Mouse (Mus musculus): Measurements from ENCODE around the gene Hist2h3c1. TPM values are rescaled to one million over a fixed set of nuclear protein-coding genes. Genes with fewer than 3 reads are reported as not detected.
A peak's percentile ranks its signal among the peaks of the same experiment; 100 is the strongest.
"Not testable (repeated sequence)": the region's sequence is repeated elsewhere in the genome, so short reads cannot be mapped to it uniquely, and the experiment has no call there.

Gene Hist2h3c1
- polyA plus RNA-seq, 1 experiment from 2014 or later, result not detected

- Histone ChIP-seq H3K9me3 (no peaks in the 10 kb centered on the region), H3K4me3 (no peak overlapping the region), H3K27me3 (ENCODE audit: poor library complexity, severe bottlenecking) (no peaks in the 10 kb centered on the region), H3K4me1 (peaks cover 59% of the 10 kb centered on the region), H3K27ac (peak overlapping the region; percentile 93), H3K36me3 (replicated peaks) (no peaks in the 10 kb centered on the region)
- DNase-seq (ENCODE audit: extremely low spot score, low spot score), result no peak
- WGBS, result 94% methylated on average over 8 of the region's 8 CpGs
These were observed 19.7 kb downstream of the Hist2h3c1 start for GRCm38 (mm10) chr3:96266132-96266710.

DNA sequence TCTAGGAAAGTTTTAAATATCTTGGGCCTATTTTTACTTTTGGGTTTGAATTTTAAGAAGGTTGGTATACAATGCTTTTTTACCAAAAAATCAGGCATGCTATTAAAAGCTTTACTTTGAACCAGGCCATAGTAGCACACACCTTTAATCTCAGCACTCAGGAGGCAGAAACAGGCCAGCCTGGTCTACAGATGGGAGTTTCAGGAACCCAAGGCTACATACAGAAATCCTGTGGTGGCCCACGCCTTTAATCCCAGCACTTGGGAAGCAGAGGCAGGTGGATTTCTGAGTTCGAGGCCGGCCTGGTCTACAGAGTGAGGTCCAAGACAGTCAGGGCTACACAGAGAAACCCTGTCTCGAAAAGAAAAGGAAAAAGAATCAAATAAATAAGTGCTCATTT is 21.1 kb downstream of the Hist2h3c1 start:
- peak overlapping the region; percentile 48 for H3K4me3 ChIP-seq
- peak overlapping the region; percentile 93 for H3K27ac ChIP-seq
- H3K4me1 ChIP-seq, result peaks cover 46% of the 10 kb centered on the region
- H3K36me3 ChIP-seq (replicated peaks), result no peaks in the 10 kb centered on the region
- WGBS, result 82% methylated on average over 4 of the region's 4 CpGs
- DNase-seq (ENCODE audit: extremely low spot score, low spot score), result no peak
- H3K27me3 ChIP-seq (ENCODE audit: poor library complexity, severe bottlenecking), result no peaks in the 10 kb centered on the region
- no peaks in the 10 kb centered on the region for H3K9me3 ChIP-seq

DNA sequence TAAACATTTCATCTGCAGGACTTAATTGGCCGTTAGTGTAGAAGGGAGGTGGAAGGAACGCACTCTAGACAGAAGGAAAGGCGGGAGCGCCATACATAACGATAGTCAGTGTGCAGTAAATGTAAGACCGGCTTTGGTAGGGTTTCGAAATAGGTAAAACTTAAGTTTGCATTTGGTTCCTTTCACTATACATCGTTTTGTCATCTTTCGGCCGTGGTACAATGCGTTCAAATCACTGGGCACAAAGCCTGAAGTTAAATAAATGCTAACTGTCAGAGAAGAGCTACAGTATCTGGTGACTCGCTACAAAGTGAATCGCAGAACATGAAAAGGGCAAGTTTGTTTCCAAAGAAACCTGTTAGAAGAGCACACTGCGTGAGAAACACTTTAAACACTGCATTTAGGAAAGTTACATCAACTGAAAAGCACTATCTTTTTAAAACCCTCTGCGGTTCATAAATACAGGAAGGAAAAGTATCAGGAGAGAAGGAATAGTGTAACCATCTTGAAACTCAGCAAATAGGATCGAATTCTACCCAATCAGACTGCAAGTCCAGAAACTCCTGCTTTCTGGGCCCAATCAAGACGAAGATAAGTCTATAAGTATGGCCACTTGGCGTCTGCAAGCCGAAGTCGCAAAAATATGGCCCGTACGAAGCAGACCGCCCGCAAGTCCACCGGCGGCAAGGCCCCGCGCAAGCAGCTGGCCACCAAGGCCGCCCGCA is 21.7 kb downstream of the Hist2h3c1 start, which contains the start of gene Hist2h3b:
Gene Hist2h3b, plus strand, starts transcription at position 604 of the 725 bp plus-strand sequence.
- H3K27me3 ChIP-seq (ENCODE audit: poor library complexity, severe bottlenecking), result no peaks in the 10 kb centered on the region
- 27% methylated on average over 30 of the region's 30 CpGs for WGBS
- H3K27ac ChIP-seq, result peak within 1 kb of the TSS; percentile 96
- peak within 1 kb of the TSS; percentile 67 for H3K4me3 ChIP-seq
- H3K36me3 ChIP-seq (replicated peaks), result no peaks in the 10 kb centered on the region
- no peaks in the 10 kb centered on the region for H3K9me3 ChIP-seq
- peak; percentile 75 for DNase-seq (ENCODE audit: extremely low spot score, low spot score)
- peaks cover 41% of the 10 kb centered on the region for H3K4me1 ChIP-seq

DNA sequence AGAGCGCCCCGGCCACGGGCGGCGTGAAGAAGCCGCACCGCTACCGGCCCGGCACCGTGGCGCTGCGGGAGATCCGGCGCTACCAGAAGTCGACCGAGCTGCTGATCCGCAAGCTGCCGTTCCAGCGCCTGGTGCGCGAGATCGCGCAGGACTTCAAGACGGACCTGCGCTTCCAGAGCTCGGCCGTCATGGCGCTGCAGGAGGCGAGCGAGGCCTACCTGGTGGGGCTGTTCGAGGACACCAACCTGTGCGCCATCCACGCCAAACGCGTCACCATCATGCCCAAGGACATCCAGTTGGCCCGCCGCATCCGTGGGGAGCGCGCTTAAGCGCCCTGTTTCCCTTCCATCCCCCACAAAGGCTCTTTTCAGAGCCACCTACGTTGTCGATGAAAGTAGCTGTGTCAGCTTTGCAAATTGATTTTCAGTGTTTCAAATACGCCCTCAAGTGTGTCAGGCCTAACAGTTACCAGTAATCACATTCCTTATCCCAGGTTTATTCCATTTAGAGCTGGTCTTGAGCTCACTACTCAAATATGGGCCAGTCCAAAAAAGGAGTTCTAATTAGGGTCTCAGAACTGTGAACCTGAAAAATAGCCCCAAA is 22.4 kb downstream of the Hist2h3c1 start:
- peak; percentile 58 for DNase-seq (ENCODE audit: extremely low spot score, low spot score)
- not testable (repeated sequence) for H3K9me3 ChIP-seq; H3K36me3 ChIP-seq (replicated peaks); H3K27me3 ChIP-seq (ENCODE audit: poor library complexity, severe bottlenecking)
- Histone ChIP-seq H3K4me1 (peaks cover 36% of the 10 kb centered on the region), H3K4me3 (peak overlapping the region; percentile 67), H3K27ac (peak overlapping the region; percentile 96)
- WGBS, result under 1% methylated on average over 15 of the region's 44 CpGs

DNA sequence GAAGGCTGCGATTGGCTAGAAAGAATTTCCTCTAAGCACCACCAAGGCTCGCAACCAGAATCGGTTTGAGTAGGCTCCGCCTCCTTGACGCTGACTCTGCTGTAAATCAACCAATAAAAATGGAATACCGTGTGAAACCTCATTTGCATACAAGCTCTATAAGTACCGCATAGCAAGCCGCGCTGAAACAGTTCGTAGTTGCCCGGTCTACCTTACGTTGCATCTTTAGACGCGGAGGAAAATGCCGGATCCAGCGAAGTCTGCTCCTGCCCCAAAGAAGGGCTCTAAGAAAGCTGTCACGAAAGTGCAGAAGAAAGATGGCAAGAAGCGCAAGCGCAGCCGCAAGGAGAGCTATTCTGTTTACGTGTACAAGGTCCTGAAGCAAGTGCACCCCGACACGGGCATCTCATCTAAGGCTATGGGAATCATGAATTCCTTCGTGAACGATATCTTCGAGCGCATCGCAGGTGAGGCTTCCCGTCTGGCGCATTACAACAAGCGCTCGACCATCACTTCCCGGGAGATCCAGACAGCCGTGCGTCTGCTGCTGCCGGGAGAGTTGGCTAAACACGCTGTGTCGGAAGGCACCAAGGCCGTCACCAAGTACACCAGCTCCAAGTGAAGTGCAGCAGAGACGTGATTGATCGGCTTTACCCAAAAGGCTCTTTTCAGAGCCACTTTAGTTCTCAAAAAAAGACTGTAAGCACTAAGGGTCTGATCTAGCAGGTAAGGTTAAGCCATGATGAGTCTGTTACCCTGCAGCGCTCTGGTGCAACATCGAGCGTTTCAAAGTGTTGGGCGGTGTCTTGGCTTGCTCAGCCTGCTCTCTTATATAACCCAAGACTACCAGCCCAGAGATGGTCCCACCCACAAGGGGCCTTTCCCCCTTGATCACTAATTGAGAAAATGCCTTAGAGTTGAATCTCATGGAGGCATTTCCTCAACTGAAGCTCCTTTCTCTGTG is 23.3 kb downstream of the Hist2h3c1 start, which contains the start of gene Hist2h2bb:
Gene Hist2h2bb, plus strand, starts transcription at position 242 of the 964 bp plus-strand sequence.
- Histone ChIP-seq H3K36me3 (replicated peaks) (no peaks in the 10 kb centered on the region), H3K9me3 (no peaks in the 10 kb centered on the region), H3K4me3 (peak within 1 kb of the TSS; percentile 67), H3K27ac (peak within 1 kb of the TSS; percentile 96), H3K4me1 (peaks cover 27% of the 10 kb centered on the region), H3K27me3 (ENCODE audit: poor library complexity, severe bottlenecking) (no peaks in the 10 kb centered on the region)
- under 1% methylated on average over 45 of the region's 45 CpGs for WGBS
- DNase-seq (ENCODE audit: extremely low spot score, low spot score), result peak; percentile 92

DNA sequence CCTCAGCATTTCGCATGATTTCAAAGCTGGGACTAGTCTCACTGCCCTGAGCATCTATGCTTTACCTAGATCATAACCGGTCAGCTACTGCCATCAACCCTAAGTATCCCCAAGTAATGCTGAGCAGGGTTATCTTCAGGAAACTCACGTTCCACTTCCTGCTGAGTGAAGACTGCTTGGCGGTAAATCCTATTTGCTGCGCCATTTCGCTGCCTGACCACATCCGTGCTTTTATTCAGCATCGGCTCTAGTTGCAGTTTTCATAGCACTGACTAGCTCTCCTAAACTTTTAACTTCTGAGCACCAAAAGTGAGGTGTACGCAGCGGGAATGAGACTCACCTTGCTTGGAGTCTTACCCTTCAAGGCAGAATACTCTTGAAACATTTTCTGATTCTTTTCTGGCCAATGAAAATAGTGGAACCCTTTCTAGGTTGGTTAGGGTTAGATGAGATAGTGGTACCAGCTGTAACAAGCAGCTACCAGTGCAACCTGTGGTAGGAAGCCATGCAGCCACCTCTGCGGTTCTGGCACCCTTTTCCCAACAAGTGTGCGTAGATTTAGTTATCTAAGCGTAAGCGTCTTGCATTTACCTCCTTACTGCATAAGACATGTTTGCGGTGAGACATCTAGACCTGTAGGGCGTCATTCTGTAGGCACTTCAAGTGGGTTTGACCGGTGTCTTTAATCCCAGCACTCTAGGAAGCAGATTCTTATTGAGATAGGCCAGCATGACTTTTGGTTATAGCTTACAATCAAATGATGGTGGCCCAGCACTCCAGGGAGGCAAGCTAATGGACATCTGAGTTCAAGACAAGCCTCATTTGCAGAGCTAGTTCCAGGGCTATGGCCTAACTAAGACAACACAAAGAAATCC is 27.3 kb downstream of the Hist2h3c1 start:
- Histone ChIP-seq H3K27ac (no peak overlapping the region), H3K9me3 (no peaks in the 10 kb centered on the region), H3K4me3 (no peak overlapping the region), H3K36me3 (replicated peaks) (no peaks in the 10 kb centered on the region), H3K4me1 (peaks cover 20% of the 10 kb centered on the region), H3K27me3 (ENCODE audit: poor library complexity, severe bottlenecking) (no peaks in the 10 kb centered on the region)
- DNase-seq (ENCODE audit: extremely low spot score, low spot score), result no peak
- WGBS, result 91% methylated on average over 17 of the region's 17 CpGs

DNA sequence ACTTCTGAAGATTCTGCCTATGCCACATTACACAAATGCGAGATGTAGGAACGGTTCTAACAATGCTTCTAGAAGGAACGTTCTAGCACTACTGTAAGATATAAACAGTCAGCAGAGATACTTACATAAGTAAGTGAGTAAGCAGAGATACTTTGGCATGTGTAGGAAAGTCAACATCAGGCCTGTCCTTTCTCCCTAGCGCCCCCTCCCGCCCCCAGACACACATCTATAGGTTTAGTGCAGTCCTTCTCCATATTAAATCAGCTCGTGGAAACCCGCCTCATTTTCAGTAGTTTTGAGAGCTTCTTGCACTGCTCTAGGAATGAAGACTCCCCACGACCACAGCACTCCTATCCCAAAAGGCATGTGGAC is 30.9 kb downstream of the Hist2h3c1 start:
- Histone ChIP-seq H3K27me3 (ENCODE audit: poor library complexity, severe bottlenecking) (peaks cover 8% of the 10 kb centered on the region), H3K9me3 (no peaks in the 10 kb centered on the region), H3K4me1 (peaks cover 15% of the 10 kb centered on the region), H3K36me3 (replicated peaks) (no peaks in the 10 kb centered on the region), H3K4me3 (peak overlapping the region; percentile 61), H3K27ac (peak overlapping the region; percentile 91)
- no peak for DNase-seq (ENCODE audit: extremely low spot score, low spot score)
- WGBS, result 19% methylated on average over 8 of the region's 8 CpGs

- Histone ChIP-seq H3K4me3 (peak overlapping the region; percentile 61), H3K27me3 (ENCODE audit: poor library complexity, severe bottlenecking) (peaks cover 14% of the 10 kb centered on the region), H3K27ac (peak overlapping the region; percentile 91), H3K9me3 (no peaks in the 10 kb centered on the region), H3K4me1 (peaks cover 16% of the 10 kb centered on the region), H3K36me3 (replicated peaks) (no peaks in the 10 kb centered on the region)
- WGBS, result under 1% methylated on average over 49 of the region's 49 CpGs
- peak; percentile 94 for DNase-seq (ENCODE audit: extremely low spot score, low spot score)
These were observed 31.5 kb downstream of the Hist2h3c1 start for GRCm38 (mm10) chr3:96277800-96278624.

DNA sequence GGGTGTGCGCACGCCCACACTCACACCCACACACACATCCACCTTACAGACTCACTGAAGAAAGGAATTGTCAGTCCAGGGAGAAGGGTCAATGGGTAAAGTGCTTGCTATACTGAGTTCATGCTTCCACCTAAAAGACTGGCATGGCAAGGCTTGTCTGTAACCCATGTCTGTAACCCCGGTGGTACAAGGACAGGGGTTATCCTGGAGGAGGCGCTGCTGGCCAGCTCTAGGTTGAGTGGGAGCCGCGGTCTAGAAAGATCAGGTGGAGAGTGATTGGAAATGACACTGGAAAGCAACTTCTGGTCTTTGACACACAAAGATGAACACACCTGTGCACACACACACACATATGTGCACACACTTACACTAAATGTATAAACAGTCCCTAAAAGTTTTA is 34.2 kb downstream of the Hist2h3c1 start:
- no peaks in the 10 kb centered on the region for H3K9me3 ChIP-seq
- 56% methylated on average over 6 of the region's 6 CpGs for WGBS
- H3K27me3 ChIP-seq (ENCODE audit: poor library complexity, severe bottlenecking), result peaks cover 38% of the 10 kb centered on the region
- no peak overlapping the region for H3K27ac ChIP-seq
- no peak for DNase-seq (ENCODE audit: extremely low spot score, low spot score)
- H3K4me1 ChIP-seq, result peaks cover 32% of the 10 kb centered on the region
- H3K36me3 ChIP-seq (replicated peaks), result no peaks in the 10 kb centered on the region
- no peak overlapping the region for H3K4me3 ChIP-seq

DNA sequence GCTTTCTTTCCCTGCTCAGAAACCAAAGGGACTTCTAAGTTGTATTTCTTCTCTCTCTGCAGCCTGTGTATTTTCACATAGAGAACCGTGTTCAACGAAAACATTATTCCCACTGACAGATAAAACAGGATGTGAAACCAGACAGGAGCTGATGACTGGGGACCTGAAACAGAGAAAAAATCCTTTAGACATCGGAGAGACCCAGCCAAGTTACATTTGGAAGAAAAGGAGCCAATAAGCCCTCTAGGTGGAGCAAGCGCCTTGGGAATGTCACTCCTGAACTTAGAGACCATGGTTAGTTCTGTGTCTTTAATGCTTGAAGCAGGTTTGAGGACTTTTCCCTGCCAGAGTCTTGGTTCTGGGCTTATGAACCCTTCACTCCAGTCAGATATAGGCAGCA is 38.0 kb downstream of the Hist2h3c1 start:
- DNase-seq (ENCODE audit: extremely low spot score, low spot score), result no peak
- Histone ChIP-seq H3K27me3 (ENCODE audit: poor library complexity, severe bottlenecking) (peaks cover 45% of the 10 kb centered on the region), H3K4me3 (peak overlapping the region; percentile 6; the same call in 1 of the 2 replicates), H3K36me3 (replicated peaks) (no peaks in the 10 kb centered on the region), H3K9me3 (peaks cover 6% of the 10 kb centered on the region; the same call in 1 of the 2 replicates), H3K27ac (no peak overlapping the region), H3K4me1 (peaks cover 22% of the 10 kb centered on the region)
- WGBS, result 20% methylated on average over 4 of the region's 4 CpGs

DNA sequence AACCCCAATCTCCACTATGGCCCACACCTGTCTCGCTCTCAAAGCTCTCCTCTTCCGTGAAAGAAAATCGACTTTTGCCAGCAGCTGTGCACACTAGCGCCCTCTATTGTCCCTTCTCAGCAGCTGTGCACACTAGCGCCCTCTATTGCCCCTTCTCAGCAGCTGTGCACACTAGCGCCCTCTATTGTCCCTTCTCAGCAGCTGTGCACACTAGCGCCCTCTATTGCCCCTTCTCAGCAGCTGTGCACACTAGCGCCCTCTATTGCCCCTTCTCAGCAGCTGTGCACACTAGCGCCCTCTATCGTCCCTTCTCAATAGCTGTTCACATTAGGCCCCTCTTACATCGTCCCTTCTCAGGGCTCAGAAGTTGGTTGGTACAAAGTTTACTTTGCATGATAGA is 40.8 kb downstream of the Hist2h3c1 start:
- H3K9me3 ChIP-seq; H3K36me3 ChIP-seq (replicated peaks); H3K27ac ChIP-seq; H3K4me3 ChIP-seq; DNase-seq (ENCODE audit: extremely low spot score, low spot score): not testable (repeated sequence)
- Histone ChIP-seq H3K27me3 (ENCODE audit: poor library complexity, severe bottlenecking) (peaks cover 37% of the 10 kb centered on the region), H3K4me1 (peaks cover 22% of the 10 kb centered on the region)
- WGBS, result 86% methylated on average over 11 of the region's 11 CpGs
